Mouse (Mus musculus): ENCODE results near the gene Rbms2.
"Not testable (repeated sequence)": the region's sequence is repeated elsewhere in the genome, so short reads cannot be mapped to it uniquely, and the experiment has no call there.

Rbms2 gene

DNA sequence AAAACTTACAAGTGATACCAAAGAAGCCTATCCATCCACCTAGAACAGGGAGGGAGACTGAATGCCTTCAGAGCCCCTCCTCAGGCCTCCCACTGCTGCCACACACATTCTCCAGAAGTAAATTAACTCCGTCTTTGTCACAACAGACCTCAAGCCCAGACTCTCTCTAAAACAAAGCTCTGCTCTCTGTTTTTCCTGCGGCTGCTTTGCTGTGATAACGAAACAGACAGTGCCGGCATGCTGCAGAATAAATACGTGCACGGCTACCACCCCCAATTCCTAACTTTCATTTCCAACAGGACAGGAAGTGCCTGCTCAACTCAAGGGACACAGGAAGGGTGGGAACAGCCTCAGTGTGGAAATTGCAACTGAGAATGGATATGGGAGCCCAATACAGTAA lies at the start of gene Rbms2:
Gene Rbms2 (minus strand): TSS at position 309 of the 400 bp plus-strand sequence.
- peak; percentile 30 to 77 for DNase-seq (ENCODE audit: inconsistent age in 2 of 2, low spot score in 1 of 2)

DNA sequence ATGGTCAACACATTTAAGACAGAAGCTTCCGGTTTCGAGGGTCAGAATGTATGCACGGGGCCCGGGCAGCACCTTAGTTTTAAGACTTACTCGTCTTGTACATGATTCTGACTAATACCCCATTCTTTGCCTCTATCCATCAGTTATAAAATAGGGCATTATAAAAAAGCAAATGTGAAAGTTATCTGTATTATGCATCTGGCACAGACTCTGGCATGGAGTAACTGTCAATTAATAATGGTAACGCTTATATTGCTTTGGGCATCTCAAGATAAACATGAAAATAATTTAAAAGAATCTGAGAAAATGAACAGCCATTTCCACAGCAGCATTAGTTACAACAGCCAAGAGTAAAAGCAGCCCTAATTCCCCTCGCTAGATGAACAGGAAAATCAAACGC lies 47.9 kb upstream of the Rbms2 start:
- DNase-seq (ENCODE audit: inconsistent age in 2 of 2, low spot score in 1 of 2): no peak

DNA sequence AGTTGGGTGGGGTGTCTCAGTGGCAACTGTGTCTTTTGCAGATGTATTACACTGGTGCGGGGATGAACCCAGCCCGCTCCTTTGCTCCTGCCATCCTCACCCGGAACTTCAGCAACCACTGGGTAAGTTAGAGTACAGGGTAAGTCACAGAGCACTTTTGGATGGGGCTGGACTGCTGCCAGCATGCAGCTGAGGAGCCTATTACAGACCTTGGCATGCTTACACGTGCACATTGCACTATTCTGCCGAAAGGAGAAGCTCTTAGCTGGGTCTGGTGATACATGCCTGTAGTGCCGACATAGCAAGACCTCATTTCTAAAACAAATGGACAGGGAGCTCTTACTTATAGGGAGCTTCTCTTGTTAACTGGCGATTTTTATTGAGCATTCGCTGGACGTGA lies 47.5 kb upstream of the Rbms2 start:
- DNase-seq (ENCODE audit: inconsistent age in 2 of 2, low spot score in 1 of 2): peak in 1 of 2 experiments; percentile 24

DNA sequence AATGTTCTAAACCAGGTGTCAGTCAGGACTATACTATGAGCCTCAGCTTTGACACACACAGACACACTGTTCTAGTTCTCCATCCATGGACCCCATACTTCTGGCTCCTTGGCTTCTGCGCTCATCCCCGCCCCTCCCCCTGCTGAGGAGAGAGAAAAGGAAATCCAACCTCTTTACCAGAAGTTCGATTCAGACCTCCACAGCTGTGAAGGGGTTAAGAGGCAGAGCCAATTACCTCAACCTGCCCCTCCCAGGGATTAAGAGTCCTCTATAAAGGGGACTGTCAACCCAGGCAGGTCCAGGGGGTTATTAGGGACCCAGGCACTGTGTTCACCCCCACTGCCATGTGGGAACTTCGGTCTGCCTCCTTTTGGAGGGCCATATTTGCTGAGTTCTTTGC lies 45.4 kb upstream of the Rbms2 start, which contains the start of gene Mip:
Gene Mip (plus strand): TSS at position 301 of the 400 bp plus-strand sequence.
- no peak for DNase-seq (ENCODE audit: inconsistent age in 2 of 2, low spot score in 1 of 2)

DNA sequence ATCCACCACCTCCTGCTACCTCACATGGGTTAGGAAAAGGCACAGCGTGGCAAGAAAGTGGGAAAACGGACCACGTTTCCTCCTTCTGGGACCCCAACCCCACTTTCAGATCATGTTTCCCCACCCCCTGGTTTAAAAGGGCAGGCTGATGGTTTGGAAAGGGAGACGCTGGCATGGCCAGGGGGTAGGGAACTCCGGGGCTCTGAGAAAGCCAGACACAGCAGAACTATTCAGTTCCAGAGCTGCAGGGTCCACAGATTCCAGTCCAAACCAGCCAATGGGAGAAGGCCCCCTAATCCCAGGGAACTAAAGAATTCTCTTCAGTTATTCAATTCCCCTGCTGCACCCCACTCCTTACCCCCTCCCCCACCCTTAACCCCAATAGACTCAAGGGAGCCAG lies 45.0 kb upstream of the Rbms2 start:
- DNase-seq (ENCODE audit: inconsistent age in 2 of 2, low spot score in 1 of 2): no peak

DNA sequence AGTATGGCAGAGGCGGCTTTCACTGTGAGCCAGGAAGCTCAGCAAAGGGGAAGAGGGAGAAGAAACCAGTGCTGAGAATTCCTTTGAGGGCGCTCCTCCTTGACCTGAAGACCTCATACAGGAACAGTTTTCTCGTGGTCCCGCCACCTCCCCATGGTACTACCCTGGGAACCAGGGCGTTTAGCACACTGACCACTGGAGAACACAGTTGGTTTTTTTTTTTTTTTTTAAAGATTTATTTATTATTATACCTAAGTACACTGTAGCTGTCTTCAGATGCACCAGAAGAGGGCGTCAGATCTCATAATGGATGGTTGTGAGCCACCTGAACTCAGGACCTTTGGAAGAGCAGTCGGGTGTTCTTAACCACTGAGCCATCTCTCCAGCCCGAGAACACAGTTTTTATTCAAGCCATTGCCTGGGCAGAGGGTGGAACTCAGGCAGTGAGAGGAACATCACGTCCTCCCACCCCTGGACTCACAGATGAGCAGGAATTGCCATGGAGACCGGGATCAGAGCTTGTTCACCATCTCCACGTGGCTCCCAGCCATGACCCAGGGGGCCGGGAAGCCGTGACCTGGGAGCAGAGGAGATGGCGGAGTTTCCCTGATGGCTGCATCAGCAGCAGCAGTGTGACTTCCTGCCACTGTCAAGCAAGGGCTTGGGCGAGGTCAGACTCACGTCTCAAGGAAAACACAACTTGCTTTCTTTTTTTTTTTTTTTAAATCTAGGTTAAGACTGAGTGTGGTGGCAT lies 41.6 kb upstream of the Rbms2 start:
- DNase-seq (ENCODE audit: inconsistent age in 2 of 2, low spot score in 1 of 2): peak; percentile 36 to 49

DNA sequence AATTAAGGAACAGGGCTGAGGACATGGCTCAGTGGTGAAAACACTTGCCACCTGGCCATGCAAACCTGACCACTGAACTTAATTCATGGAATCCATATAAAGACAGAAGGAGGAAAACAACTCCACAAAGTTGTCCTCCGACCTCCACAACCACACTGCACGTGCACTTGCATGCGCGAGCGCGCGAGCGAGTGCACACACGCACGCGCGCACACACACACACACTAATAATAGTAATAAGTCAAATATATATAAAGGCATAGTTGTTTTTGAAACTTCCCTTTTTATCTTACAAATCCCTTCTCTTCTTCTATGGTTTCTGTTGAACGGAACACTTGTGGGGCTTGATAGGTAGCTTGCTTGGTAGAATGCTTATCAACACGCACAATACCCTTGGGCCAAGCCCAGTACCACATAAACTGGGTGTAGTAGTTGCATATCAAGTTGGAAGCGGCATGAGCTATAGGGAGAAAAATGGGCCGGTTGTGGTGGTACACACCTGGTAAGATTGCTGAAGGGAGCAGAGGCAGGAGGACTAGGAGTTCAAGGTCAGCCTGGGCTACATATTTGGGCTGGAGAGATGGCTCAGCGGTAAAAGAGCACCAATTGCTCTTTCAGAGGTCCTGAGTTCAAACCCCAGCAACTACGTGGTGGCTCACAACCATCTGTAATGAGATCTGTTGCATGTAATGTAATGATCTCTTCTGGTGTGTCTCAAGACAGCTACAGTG lies 38.5 kb upstream of the Rbms2 start:
- no peak for DNase-seq (ENCODE audit: inconsistent age in 2 of 2, low spot score in 1 of 2)

DNA sequence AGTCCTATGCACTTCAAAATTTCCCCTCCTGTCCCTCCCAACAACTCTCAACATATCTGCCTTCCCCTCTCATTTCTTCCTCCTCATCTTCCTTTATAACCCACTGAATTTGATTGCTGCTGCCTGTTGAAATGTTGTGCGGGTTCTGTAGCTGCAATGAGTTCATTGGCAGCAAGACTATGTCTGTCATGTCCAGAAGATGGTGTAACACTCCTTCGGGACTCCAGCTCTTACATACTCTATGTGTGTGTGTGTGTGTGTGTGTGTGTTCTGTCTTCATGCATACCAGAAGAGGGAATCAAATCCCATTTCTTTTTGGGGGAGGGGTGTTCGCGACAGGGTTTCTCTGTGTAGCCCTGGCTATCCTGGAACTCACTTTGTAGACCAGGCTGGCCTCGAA lies 34.9 kb upstream of the Rbms2 start:
- DNase-seq (ENCODE audit: inconsistent age in 2 of 2, low spot score in 1 of 2): no peak

DNA sequence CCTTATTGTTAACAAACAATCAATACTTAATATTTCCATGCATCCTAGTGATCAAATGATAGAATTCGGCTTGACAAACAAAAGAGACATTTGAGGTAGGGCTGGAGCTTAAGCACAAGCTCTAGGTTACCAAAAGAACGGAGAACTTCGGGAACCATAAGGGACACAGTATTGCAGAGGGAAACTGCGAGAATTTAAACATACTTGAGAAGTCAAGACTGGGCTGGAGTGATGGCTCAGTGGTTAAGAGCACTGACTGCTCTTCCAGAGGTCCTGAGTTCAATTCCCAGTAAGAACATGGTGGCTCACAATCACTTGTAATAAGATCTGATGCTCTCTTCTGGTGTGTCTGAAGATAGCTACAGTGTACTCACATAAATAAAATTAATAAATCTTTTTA lies 34.0 kb upstream of the Rbms2 start:
- DNase-seq (ENCODE audit: inconsistent age in 2 of 2, low spot score in 1 of 2): not testable (repeated sequence)

DNA sequence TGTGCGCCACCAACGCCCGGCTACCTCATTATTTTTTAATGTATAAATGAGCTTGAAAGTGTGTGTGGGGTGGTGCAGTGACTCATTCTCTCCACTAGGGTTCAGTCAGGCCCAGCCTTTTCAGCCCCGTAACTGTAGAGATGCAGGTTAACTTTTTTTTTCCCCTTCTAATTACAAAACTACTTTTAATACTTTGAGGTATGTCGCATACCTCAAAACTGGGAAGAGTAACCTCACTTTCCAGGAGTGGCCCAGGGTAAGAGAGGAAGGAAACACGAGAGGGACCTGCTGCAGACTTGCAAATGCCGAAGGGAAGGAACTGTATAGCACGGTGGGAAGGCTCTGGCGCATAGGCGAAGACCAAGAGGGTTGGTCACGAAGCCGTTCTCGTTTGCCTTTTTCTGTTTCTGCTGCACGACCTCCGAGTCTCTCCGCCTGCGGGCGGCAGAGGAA lies 32.8 kb upstream of the Rbms2 start:
- peak; percentile 67 to 88 for DNase-seq (ENCODE audit: inconsistent age in 2 of 2, low spot score in 1 of 2)

DNA sequence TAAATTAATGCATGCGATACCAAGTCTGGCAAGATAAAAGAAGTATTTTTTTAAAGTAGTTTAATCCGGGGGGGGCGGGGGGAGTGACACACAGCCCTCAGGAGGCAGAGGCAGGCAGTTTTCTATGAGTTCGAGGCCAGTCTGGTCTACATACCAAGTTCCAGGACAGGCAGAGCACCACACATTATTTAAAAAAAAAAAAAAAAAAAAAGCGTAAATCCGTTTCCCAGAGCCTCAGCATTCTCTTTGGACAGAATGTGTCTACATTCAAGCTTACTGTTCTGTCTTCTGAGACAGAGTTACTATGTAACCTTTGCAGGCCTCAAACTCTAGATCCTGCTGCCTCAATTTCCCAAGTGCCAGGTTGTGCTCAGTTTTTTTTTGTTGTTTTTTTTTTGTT lies 32.1 kb upstream of the Rbms2 start:
- DNase-seq (ENCODE audit: inconsistent age in 2 of 2, low spot score in 1 of 2): no peak

DNA sequence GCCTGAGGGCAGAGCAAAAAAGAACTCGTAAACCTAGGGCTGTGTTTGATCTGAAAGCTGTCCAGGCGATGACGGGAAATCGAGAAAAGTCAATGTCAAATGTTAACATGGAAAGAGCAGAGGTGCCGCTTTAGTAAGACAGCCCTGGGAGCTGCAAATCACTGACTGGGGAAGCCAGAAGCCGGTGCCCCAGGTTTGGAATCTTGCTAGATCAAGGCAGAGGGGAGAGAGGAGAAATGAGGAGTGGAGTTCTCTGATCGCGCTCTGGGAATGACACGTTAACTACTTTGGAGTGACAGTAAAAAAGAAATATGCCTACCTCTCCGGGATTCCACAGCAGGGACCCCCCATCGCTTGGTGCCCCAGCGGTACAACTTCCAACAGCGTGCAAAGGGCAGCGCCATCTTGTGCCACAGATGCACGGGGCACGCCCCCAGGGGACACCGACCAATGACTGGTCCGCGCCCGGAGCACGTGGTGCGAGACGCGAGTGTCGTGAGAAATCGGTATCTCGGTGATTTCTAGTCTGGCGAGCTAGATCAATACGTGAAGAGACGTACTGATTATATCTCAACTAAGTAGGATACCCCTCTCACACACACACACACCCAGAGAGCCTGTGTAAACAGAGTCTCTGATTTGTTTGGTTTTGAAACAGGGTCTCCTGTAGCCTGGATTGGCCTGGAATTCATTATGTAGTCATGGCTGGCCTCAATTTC lies 31.5 kb upstream of the Rbms2 start, which contains the start of gene Spryd4:
Gene Spryd4 (minus strand): TSS at position 418 of the 719 bp plus-strand sequence.
- DNase-seq (ENCODE audit: inconsistent age in 2 of 2, low spot score in 1 of 2): peak; percentile 89 to 96

DNA sequence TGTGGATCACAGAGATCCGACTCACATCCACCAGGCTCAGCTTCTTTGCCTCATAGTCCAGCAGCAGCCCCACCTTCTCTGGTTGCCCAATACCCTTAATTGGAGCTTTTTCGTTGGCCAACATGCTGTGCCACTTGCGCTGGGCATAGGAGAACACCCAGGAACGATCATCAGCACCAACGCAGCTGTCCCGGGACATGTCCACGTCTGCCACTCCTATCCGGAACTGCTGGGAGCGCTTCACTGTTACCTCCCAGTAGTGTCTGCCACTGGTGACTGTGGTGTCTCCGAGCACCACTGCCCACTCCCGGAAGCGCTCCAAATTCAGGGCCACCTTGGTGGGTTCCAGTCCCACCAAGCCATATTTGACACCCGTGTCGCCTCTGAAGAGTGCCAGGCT lies 30.9 kb upstream of the Rbms2 start:
- DNase-seq (ENCODE audit: inconsistent age in 2 of 2, low spot score in 1 of 2): peak; percentile 29 to 77

DNA sequence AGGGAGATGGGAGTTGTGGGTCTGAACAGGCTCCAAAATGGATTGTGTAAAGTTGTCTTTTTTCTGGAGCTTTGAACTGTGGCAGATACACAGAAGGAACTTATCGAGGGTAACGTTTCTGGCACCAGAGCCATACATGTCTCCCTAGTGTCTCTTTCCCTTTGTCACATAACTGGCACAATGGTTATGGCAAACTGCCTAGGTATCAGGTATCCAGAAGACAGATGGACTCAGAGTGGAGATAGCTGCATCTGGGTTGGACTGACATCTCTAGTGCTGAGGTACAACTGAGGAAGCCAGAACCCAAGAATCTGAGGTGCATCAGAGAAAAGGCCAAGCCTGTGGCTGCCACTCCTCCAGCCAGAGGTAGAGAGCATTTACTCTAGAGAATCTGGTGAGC lies 30.0 kb upstream of the Rbms2 start:
- no peak for DNase-seq (ENCODE audit: inconsistent age in 2 of 2, low spot score in 1 of 2)

DNA sequence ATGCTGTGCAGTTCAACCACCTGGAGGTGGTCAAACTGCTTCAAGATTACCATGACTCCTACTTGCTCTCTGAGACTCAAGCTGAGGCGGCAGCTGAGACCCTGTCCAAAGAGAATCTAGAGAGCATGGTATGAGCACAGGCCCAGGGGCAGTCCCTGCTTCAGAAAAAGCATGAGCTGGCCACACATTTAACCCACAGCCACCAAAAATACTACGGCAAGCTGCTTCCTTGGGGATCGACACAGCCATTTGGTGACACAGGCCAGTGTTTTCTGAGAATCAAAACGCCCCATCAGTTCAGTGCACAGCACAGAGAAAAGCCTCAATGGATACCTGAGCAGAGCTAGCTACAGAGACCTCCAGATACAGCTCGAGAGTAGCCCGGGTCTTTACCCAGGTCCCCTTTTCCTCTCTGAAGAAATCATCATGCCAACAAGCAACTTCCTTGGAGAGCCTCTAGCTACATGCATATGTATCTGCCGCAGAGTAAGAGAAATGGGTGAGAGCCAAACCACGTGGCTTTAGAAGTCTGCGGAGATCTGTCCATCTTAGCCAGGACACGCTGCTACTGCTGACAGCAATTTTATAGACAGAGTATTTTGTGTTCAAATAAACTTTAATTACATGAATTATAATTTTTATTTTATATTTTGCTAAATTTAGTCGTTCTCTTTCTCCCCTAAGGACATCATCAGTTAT lies 29.4 kb upstream of the Rbms2 start:
- DNase-seq (ENCODE audit: inconsistent age in 2 of 2, low spot score in 1 of 2): no peak

DNA sequence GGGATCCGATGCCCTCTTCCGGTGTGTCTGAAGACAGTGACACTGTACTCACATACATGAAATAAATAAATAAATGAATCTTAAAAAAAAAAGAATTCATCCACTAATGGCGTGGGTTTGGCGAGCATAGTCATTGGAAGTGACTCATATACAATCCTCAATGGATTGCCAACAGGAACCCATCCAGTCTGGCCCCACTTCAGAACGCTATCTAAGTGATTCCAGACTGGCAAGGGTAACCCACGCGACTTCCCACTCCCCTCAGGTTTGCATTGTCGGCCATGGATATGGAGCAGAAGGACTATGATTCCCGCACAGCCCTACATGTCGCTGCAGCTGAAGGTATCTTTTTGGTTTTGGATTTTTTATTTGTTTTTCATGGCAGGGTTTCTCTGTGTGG lies 28.2 kb upstream of the Rbms2 start:
- DNase-seq (ENCODE audit: inconsistent age in 2 of 2, low spot score in 1 of 2): no peak

DNA sequence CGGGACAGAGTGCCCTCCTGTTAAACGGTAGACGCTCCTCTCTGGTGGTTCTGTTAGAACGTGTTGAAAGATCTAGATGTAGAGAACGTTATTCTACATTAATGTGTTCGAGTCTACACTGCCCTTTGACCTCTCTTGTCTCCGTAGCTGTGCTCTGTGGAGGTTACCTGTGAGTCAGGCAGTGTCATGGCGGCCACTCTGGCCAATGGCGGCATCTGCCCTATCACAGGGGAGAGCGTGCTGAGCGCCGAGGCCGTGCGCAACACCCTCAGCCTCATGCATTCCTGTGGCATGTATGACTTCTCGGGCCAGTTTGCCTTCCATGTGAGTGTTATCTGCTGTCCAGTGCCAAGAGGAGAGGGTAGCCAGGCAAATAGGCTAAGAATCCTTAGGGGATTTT lies 24.8 kb upstream of the Rbms2 start:
- no peak for DNase-seq (ENCODE audit: inconsistent age in 2 of 2, low spot score in 1 of 2)

DNA sequence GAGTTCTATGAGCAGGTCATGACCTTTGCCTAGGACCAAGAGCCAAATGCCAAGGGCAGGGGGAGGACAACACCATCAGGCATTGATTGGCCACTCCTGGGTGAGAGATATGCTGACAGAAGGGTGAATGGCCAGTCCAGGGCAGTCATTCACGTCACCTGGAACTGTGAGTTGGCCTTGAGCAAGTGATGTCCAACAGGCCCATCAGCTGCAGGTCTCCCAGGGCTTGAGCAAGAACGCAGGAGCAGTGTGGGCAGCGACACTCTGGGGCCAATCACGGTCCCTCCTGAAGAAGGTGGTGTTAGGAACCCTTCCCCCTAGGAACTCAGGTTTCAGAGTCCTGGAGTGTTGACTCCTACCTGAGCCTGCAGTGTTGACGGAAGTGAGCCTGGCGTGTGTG lies 21.8 kb upstream of the Rbms2 start:
- DNase-seq (ENCODE audit: inconsistent age in 2 of 2, low spot score in 1 of 2): no peak

DNA sequence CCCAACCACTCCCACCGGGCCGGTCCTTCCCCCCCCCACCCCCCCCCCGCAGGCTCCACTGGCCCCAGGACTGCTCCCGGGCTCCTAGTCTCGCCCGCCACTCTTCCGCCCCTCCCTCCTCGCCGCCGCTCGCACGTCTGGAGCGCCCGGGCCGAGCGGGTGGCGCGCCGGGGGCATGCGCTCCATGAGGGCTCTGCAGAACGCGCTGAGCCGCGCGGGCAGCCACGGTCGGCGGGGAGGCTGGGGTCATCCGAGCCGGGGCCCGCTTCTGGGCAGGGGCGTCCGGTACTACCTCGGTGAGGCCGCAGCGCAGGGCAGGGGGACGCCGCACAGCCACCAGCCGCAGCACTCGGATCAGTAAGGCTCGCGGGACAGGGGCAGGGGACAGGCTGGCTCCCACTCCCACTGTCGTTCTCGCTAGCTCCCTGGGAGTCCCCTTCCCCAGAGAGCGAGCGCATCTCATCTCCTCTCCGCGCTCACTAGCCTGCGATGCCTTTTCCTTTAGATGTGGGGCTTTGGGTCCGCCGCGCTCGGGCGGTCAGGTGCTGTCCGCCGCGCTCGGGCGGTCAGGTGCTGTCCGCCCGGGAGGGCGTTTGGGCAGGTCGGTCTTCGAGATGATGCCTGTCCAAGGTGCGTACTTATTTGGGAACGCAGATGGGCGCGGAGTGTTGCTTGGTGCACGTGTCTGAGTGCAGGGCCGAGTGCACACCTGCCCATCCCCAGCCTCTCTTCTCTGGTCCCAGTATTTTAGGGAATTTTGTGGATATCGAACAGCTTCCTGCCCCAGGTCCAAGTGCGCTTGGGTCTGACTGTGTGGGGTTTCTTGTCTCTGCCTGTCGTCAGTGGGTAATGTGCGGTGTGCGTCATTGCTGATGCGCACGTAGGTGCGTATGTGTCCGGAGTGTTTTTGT lies 14.7 kb upstream of the Rbms2 start:
- peak; percentile 33 to 50 for DNase-seq (ENCODE audit: inconsistent age in 2 of 2, low spot score in 1 of 2)

DNA sequence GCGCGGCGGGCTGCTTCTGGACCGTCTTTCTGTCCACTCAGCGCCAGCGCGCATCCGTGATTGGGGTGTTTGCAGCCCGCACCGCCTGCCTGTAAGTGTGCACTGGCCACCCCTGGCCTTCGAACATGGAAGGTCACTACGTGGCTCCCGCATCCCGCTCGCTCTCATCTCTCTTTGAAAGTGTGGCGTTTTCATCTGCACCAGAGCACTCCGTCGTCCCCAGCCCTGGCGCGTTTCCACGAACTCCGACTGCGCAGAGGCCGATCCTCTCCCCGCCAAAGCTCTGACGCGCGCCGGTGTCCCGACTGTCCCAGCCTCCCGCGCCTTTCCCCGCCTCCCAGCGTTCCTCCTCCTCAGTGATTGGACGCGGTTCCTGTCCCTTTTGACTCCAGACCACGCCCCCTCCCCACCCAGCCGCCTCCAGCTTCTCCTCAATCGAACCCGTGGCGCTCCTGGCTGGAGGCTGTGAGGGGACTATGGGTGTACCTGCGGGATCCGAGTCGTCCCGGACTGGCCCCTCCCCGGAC lies 14.0 kb upstream of the Rbms2 start, which contains the start of gene Gls2:
Gene Gls2 (plus strand): TSS at position 434 of the 527 bp plus-strand sequence.
- peak; percentile 98 to 99 for DNase-seq (ENCODE audit: inconsistent age in 2 of 2, low spot score in 1 of 2)
